Mouse (Mus musculus) liver, embryonic 14.5 days (tissue): ENCODE measurements around the gene Mrpl55. TPM values are rescaled to one million over a fixed set of nuclear protein-coding genes. Genes with fewer than 3 reads are reported as not detected.

Source experiments
- ATAC-seq: fragments of 200-750 bp; cut with Nextera tagmentation; 2 replicates; pipeline ENCODE4 v1.8.0; 2017; ENCODE audit warnings: moderate number of reproducible peaks, mild to moderate bottlenecking, moderate library complexity; ENCODE audit not compliant: insufficient read depth
- DNase-seq, 3 experiments: peaks; one replicate each; pipeline ENCODE4 v3.0.0-alpha.2; 2012 to 2013; ENCODE audit warnings: low read depth in 3 of 3, low spot score in 3 of 3
- H3K27ac ChIP-seq: fragments of 300-500 bp; sonication (generic); 2 replicates; pipeline ENCODE4 v1.5.1; 2014; ENCODE audit warnings: moderate library complexity, mild to moderate bottlenecking, control low read depth, inconsistent platforms
- H3K27me3 ChIP-seq: fragments of 300-500 bp; sonication (generic); 2 replicates; pipeline ENCODE4 v1.6.1; 2014; ENCODE audit warnings: mild to moderate bottlenecking, low read length, moderate library complexity; ENCODE audit not compliant: control insufficient read depth, insufficient read depth
- H3K36me3 ChIP-seq: fragments of 300-500 bp; sonication (generic); replicated peaks from 2 replicates; pipeline ENCODE4 v1.6.1; 2014; ENCODE audit warnings: low read depth; ENCODE audit not compliant: control insufficient read depth, insufficient read depth
- H3K4me1 ChIP-seq, 2 experiments: fragments of 200-500 bp in 1 of 2; fragments of 300-500 bp in 1 of 2; sonication (generic) in 1 of 2; replicated peaks; 2 replicates each; pipeline ENCODE4 v1.6.1; 2012 to 2014; ENCODE audit warnings: antibody characterized with exemption in 1 of 2, inconsistent platforms in 1 of 2, low read length in 1 of 2; ENCODE audit not compliant: control insufficient read depth in 2 of 2, insufficient read depth in 2 of 2
- H3K4me2 ChIP-seq: fragments of 300-500 bp; sonication (generic); 2 replicates; pipeline ENCODE4 v1.6.1; 2014; ENCODE audit warnings: low read depth, mild to moderate bottlenecking, control low read depth, moderate library complexity
- H3K4me3 ChIP-seq, 2 experiments: fragments of 200-500 bp in 1 of 2; fragments of 300-500 bp in 1 of 2; sonication (generic) in 1 of 2; 2 replicates each; pipeline ENCODE4 v1.5.1; 2012 to 2014; ENCODE audit warnings: low read depth in 2 of 2, low read length in 2 of 2, mild to moderate bottlenecking in 2 of 2, control low read depth in 1 of 2, inconsistent platforms in 1 of 2, moderate library complexity in 1 of 2; ENCODE audit not compliant: insufficient read depth in 1 of 2
- H3K9ac ChIP-seq: fragments of 300-500 bp; sonication (generic); replicated peaks from 2 replicates; pipeline ENCODE4 v1.6.1; 2014; ENCODE audit warnings: mild to moderate bottlenecking, control low read depth, moderate library complexity
- H3K9me3 ChIP-seq: fragments of 300-500 bp; sonication (generic); 2 replicates; pipeline ENCODE4 v1.6.1; 2016; ENCODE audit warnings: low read length, mixed read lengths; ENCODE audit not compliant: control insufficient read depth
- CTCF ChIP-seq: IDR thresholded peaks from 2 replicates; pipeline ENCODE4 v1.5.1; 2016; ENCODE audit warnings: antibody characterized with exemption, low read depth, control low read depth
- EP300 ChIP-seq: IDR thresholded peaks from 2 replicates; pipeline ENCODE4 v1.6.1; 2016; ENCODE audit warnings: antibody characterized with exemption, low read depth
- WGBS: fragments of 180-500 bp; shearing (Covaris S2); extraction: QIAGEN DNeasy Blood & Tissue Kit; methylation state at CpG from one replicate; pipeline ENCODE4 v1.1.7; 2014; ENCODE audit not compliant: insufficient replicate concordance; 5-methylcytosine and 5-hydroxymethylcytosine counted together
- polyA plus RNA-seq, 2 experiments: library from polyadenylated mRNA; depleted of rRNA in 1 of 2; stranded (reverse) in 1 of 2; unstranded in 1 of 2; fragments of >200 nt; fragmentation: Nextera tagmentation in 1 of 2; extraction: Ambion mirVana in 1 of 2; gene quantifications; 2 replicates each; pipeline versions ENCODE4 v1.2.1 to v1.2.3; 2012 to 2014

The Mrpl55 gene
- polyA plus RNA-seq, 2 experiments = 25.3 to 56.8 TPM

DNA sequence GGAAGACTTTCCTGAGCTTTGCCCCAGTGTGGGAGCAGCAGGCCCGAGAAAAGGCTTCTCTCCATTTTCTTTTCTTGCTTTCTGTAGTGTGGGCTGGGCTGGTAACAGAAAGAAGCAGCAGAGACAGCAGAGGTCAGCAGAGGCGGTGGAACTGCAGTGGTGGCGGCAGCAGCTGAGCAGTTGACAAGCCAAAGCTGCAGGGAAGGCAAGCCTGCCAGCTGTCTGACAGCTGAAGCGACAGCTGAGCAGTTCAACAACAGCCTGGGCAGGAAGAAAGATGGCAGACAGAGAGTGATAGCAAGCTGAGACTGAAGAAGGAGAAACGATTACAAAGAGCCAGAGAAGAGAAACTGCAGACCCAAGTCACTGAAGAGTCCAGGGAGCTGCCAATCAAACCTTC, 40.9 kb upstream of the Mrpl55 start:
- Histone ChIP-seq H3K4me3 (no peak overlapping the region), H3K27ac (no peak overlapping the region), H3K9ac (no peak overlapping the region), H3K4me1 (peaks cover 29 to 33% of the 10 kb centered on the region in 2 experiments), H3K9me3 (no peaks in the 10 kb centered on the region), H3K27me3 (no peaks in the 10 kb centered on the region), H3K36me3 (peaks cover 28% of the 10 kb centered on the region), H3K4me2 (peak overlapping the region; percentile 89)
- ATAC-seq (no peak), DNase-seq (no peak)
- TF ChIP-seq EP300 (no peak), CTCF (no peak)
- 76% methylated on average over 5 of the region's 5 CpGs for WGBS

GRCm38 (mm10) chr11:59162443-59163254, 39.6 kb upstream of the Mrpl55 start:
- DNase-seq = peak in 1 of 3 experiments; percentile 70
- Histone ChIP-seq H3K4me2 (peak overlapping the region; percentile 89), H3K36me3 (peaks cover 21% of the 10 kb centered on the region), H3K27ac (peak overlapping the region; percentile 100), H3K9me3 (no peaks in the 10 kb centered on the region), H3K4me3 (peak overlapping the region; percentile 72 to 85), H3K9ac (peak overlapping the region; percentile 73), H3K27me3 (no peaks in the 10 kb centered on the region), H3K4me1 (peaks cover 34 to 36% of the 10 kb centered on the region in 2 experiments)
- no peak for TF ChIP-seq CTCF
- TF ChIP-seq EP300 = peak; percentile 8; the same call in 1 of the 2 replicates
- 42% methylated on average over 9 of the region's 9 CpGs for WGBS
- no peak for ATAC-seq

DNA sequence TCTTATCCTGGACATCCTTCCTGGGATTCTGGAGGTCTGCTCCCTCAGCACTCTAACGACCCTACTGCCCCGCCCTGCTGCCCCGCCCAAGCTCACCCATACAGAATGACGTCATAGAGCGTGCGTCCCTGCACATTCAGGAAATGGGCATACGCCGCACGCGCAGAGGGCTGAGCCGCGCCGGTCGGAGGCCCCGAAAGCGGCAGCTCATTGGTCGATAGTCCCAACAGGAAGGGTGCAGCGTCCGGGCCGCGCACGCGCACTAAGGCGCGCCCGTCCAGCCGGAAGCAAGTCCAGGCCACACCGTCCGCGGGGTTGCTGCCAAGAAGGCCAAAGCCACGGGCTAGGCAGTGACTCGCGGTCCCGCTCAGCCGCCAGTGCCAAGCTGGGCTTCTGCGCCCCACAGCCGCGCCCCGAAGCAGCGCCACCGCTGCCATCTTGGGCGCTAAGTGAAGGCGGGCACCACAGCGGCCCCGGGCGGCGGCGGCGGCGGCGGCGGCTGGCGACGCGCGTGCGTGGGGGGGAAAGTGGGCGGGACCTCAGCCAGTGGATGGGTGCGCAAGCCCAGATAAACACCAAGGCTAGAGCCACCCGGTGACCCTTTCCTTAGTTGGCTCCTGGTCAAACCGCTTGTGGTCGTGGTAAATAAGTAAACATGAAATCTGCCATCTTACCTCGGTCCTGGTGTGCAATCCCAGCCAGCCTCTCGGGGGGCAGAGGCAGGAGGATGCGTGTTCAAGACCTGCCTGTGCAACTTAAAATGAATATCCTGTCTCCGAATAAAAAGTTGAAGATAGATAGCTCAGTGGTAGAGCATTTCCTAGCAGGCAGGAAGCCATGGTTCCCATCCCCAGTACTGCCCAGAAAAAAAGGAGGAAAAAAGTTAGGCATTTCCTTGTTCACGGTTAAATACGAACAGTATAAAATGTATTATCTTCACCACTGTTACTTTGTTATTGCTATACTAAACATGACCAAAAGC, 38.7 kb upstream of the Mrpl55 start, which contains the start of gene Iba57:
TSS of gene Iba57 (minus strand) at position 485 of the 982 bp plus-strand sequence.
- peak within 1 kb of the TSS; percentile 100 for H3K27ac ChIP-seq
- H3K9ac ChIP-seq = peak within 1 kb of the TSS; percentile 98
- H3K4me2 ChIP-seq = peak within 1 kb of the TSS; percentile 89
- no peaks in the 10 kb centered on the region for H3K9me3 ChIP-seq
- H3K4me1 ChIP-seq = peaks cover 34 to 36% of the 10 kb centered on the region in 2 experiments
- H3K36me3 ChIP-seq = peaks cover 12% of the 10 kb centered on the region
- TF ChIP-seq CTCF (peak; percentile 34), EP300 (no peak; the same call in 1 of the 2 replicates)
- H3K27me3 ChIP-seq = no peaks in the 10 kb centered on the region
- DNase-seq = peak; percentile 96 to 97 (median 97)
- peak; percentile 89 for ATAC-seq
- H3K4me3 ChIP-seq = peak within 1 kb of the TSS; percentile 72 to 85
- under 1% methylated on average over 67 of the region's 68 CpGs for WGBS

GRCm38 (mm10) chr11:59164384-59164783, 37.9 kb upstream of the Mrpl55 start:
- Histone ChIP-seq H3K27ac (peak overlapping the region; percentile 100), H3K4me1 (peaks cover 34 to 36% of the 10 kb centered on the region in 2 experiments), H3K36me3 (peaks cover 8% of the 10 kb centered on the region), H3K4me2 (peak overlapping the region; percentile 89), H3K4me3 (peak overlapping the region; percentile 72 to 85), H3K27me3 (no peaks in the 10 kb centered on the region), H3K9me3 (no peaks in the 10 kb centered on the region), H3K9ac (peak overlapping the region; percentile 98)
- DNase-seq = peak; percentile 93 to 96 (median 94)
- TF ChIP-seq EP300 (peak; percentile 95), CTCF (0 out of 2 replicates have a peak, but pooled peaks have one; percentile 3)
- 10% methylated on average over 9 of the region's 9 CpGs for WGBS
- ATAC-seq = peak; percentile 75
